Mouse (Mus musculus): ENCODE data around the gene C1galt1.

Gene C1galt1

GRCm38 (mm10) chr6:7859161-7859560, 14.5 kb downstream of the C1galt1 start:
- no peak for DNase-seq (ENCODE audit: low spot score)

GRCm38 (mm10) chr6:7861033-7861432, 16.4 kb downstream of the C1galt1 start:
- DNase-seq (ENCODE audit: low spot score) = no peak

GRCm38 (mm10) chr6:7863354-7863753, 18.7 kb downstream of the C1galt1 start:
- DNase-seq (ENCODE audit: low spot score) = no peak

- DNase-seq (ENCODE audit: low spot score) = no peak
Observed at GRCm38 (mm10) chr6:7876836-7877235, 32.2 kb downstream of the C1galt1 start.

- DNase-seq (ENCODE audit: low spot score) = no peak
Observed at GRCm38 (mm10) chr6:7881595-7882128, 37.0 kb downstream of the C1galt1 start.

GRCm38 (mm10) chr6:7882520-7882919, 37.9 kb downstream of the C1galt1 start:
- no peak for DNase-seq (ENCODE audit: low spot score)

GRCm38 (mm10) chr6:7885994-7886684, 41.5 kb downstream of the C1galt1 start:
- no peak for DNase-seq (ENCODE audit: low spot score)

GRCm38 (mm10) chr6:7886685-7887004, 42.0 kb downstream of the C1galt1 start:
- DNase-seq (ENCODE audit: low spot score) = no peak

GRCm38 (mm10) chr6:7896339-7896738, 51.7 kb downstream of the C1galt1 start:
- DNase-seq (ENCODE audit: low spot score) = no peak

GRCm38 (mm10) chr6:7912015-7912414, 67.4 kb downstream of the C1galt1 start:
- DNase-seq (ENCODE audit: low spot score) = no peak
